Mouse (Mus musculus) monocyte, adult 5-6 weeks (primary cell): Measurements from ENCODE around the gene Mpc1. TPM values are rescaled to one million over a fixed set of nuclear protein-coding genes. Genes with fewer than 3 reads are reported as not detected.

Source experiments
- ATAC-seq: fragments of 153-309, 156-312 bp; replicated peaks from 2 replicates; pipeline ENCODE4 v1.8.0; 2017; ENCODE audit warnings: mild to moderate bottlenecking; ENCODE audit not compliant: low TSS enrichment, insufficient number of reproducible peaks, severe bottlenecking, poor library complexity, low FRiP score
- total RNA-seq: library from RNA; stranded (forward); fragments of 200-1000, 200-491, 200-594 nt; gene quantifications from 3 replicates; pipeline ENCODE4 v1.2.3, GENCODE M21; 2017

Gene Mpc1
- total RNA-seq, 1 experiment from 2014 or later, result 78.5 TPM

- ATAC-seq, result no peak
Measured at GRCm38 (mm10) chr17:8276071-8276470, 6.6 kb upstream of the Mpc1 start.

GRCm38 (mm10) chr17:8276680-8277079 is 6.0 kb upstream of the Mpc1 start:
- ATAC-seq, result no peak

- no peak for ATAC-seq
Measured at GRCm38 (mm10) chr17:8277266-8277665, 5.4 kb upstream of the Mpc1 start.

GRCm38 (mm10) chr17:8278356-8278755 is 4.3 kb upstream of the Mpc1 start:
- no peak for ATAC-seq

- ATAC-seq, result peak; percentile 95
Measured at GRCm38 (mm10) chr17:8283526-8284253, 986 bp downstream of the Mpc1 start.

- peak; percentile 12; the same call in 1 of the 2 replicates for ATAC-seq
Measured at GRCm38 (mm10) chr17:8284254-8284661, 1.6 kb downstream of the Mpc1 start.

GRCm38 (mm10) chr17:8285056-8285455 is 2.4 kb downstream of the Mpc1 start:
- ATAC-seq, result no peak

GRCm38 (mm10) chr17:8286987-8287386 is 4.3 kb downstream of the Mpc1 start:
- no peak for ATAC-seq

GRCm38 (mm10) chr17:8289993-8290679 is 7.4 kb downstream of the Mpc1 start:
- no peak for ATAC-seq

- ATAC-seq, result no peak
Measured at GRCm38 (mm10) chr17:8290736-8291135, 8.0 kb downstream of the Mpc1 start.

- ATAC-seq, result no peak
Measured at GRCm38 (mm10) chr17:8295825-8296224, 13.1 kb downstream of the Mpc1 start.

- no peak for ATAC-seq
Measured at GRCm38 (mm10) chr17:8296313-8296844, 13.7 kb downstream of the Mpc1 start.

GRCm38 (mm10) chr17:8297746-8298145 is 15.0 kb downstream of the Mpc1 start:
- no peak for ATAC-seq

GRCm38 (mm10) chr17:8298281-8298680 is 15.6 kb downstream of the Mpc1 start:
- no peak for ATAC-seq

- no peak for ATAC-seq
Measured at GRCm38 (mm10) chr17:8299524-8299923, 16.8 kb downstream of the Mpc1 start.

- ATAC-seq, result no peak
Measured at GRCm38 (mm10) chr17:8301515-8301914, 18.8 kb downstream of the Mpc1 start.

GRCm38 (mm10) chr17:8302772-8303438 is 20.2 kb downstream of the Mpc1 start:
- ATAC-seq, result no peak

GRCm38 (mm10) chr17:8303671-8304070 is 21.0 kb downstream of the Mpc1 start:
- no peak for ATAC-seq

GRCm38 (mm10) chr17:8305801-8306200 is 23.1 kb downstream of the Mpc1 start:
- no peak for ATAC-seq
